Mouse (Mus musculus) bone marrow, adult 2 months (tissue): ENCODE measurements around the gene Nfx1.

Source experiments
- CTCF ChIP-seq: fragments of 200-500 bp; IDR thresholded peaks from 2 replicates; pipeline ENCODE4 v1.5.1; 2011; ENCODE audit warnings: low read length, control low read depth; ENCODE audit not compliant: control insufficient read depth, insufficient read depth
- POLR2A ChIP-seq: fragments of 200-500 bp; IDR thresholded peaks from 2 replicates; pipeline ENCODE4 v1.6.1; 2011; ENCODE audit warnings: low read depth, mild to moderate bottlenecking, control low read depth, low read length, borderline replicate concordance; ENCODE audit not compliant: control insufficient read depth

DNA sequence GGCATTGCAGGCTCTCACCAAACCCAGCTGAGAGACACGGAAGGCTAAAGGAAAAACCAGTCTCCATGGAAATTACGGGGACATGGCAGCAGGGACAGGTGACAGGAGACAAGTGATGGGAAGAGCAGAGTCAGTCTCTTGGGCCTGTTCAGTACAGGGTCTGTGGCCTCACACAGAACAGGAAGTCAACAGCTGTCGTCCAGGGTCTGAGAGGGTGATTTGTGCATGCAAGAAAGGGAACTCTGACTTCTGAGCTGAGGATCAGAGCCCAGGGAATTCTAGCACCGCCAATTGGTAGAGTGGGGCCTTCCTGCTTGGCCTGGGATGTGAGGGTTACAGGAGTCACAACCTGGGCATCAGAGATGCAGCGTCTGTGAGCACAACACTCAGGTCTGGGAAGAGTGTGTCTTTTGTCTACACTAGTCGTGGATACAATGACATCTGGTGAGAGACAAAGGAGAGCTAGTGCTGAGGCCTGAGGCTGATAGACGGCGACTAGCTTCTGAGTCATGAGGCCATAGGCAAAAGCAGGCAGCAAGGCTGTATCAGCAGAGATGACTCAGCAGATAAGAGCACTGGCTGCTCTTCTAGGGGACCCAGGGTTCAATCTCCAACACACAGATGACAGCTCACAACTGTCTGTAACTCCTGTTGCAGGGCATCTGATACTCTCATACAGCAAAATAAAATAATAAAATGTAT, 55.5 kb downstream of the Nfx1 start:
- TF ChIP-seq CTCF (no peak), POLR2A (no peak)
